Mouse (Mus musculus): ENCODE measurements at regions not wholly inside any gene's neighbourhood (a gene's known extent, or its start where the extent isn't known, plus 50 kb on each side); places are given as distances from the start of the nearest gene placed in this dataset.

- H3K4me1 ChIP-seq: no peaks in the 10 kb centered on the region
- 86% methylated on average over 3 of the region's 3 CpGs for WGBS
- H3K9me3 ChIP-seq: no peaks in the 10 kb centered on the region
These were observed 137.4 kb upstream of the Nampt start for GRCm38 (mm10) chr12:32681910-32682309.

GRCm38 (mm10) chr12:32683375-32683774, 136.0 kb upstream of the Nampt start:
- no peak for DNase-seq (ENCODE audit: low spot score)
- H3K36me3 ChIP-seq (replicated peaks): no peaks in the 10 kb centered on the region
- 83% methylated on average over 2 of the region's 2 CpGs for WGBS
- no peaks in the 10 kb centered on the region for H3K9me3 ChIP-seq
- H3K27me3 ChIP-seq (replicated peaks; ENCODE audit: low read depth, poor library complexity, severe bottlenecking): no peaks in the 10 kb centered on the region
- no peak overlapping the region for H3K27ac ChIP-seq (replicated peaks)
- H3K4me3 ChIP-seq: no peak overlapping the region
- no peaks in the 10 kb centered on the region for H3K4me1 ChIP-seq

More at GRCm38 (mm10) chr12:32681910-32682309, 137.4 kb upstream of the Nampt start:
- H3K27ac ChIP-seq (replicated peaks): no peak overlapping the region
- no peaks in the 10 kb centered on the region for H3K36me3 ChIP-seq (replicated peaks)
- H3K4me3 ChIP-seq: no peak overlapping the region
- no peaks in the 10 kb centered on the region for H3K27me3 ChIP-seq (replicated peaks; ENCODE audit: low read depth, poor library complexity, severe bottlenecking)
- DNase-seq (ENCODE audit: low spot score): no peak

GRCm38 (mm10) chr12:32685788-32686385, 133.5 kb upstream of the Nampt start:
- DNase-seq (ENCODE audit: low spot score): no peak
- H3K9me3 ChIP-seq: no peaks in the 10 kb centered on the region
- H3K4me3 ChIP-seq: no peak overlapping the region
- no peaks in the 10 kb centered on the region for H3K4me1 ChIP-seq
- no peaks in the 10 kb centered on the region for H3K36me3 ChIP-seq (replicated peaks)
- WGBS: 80% methylated on average over 7 of the region's 7 CpGs
- H3K27me3 ChIP-seq (replicated peaks; ENCODE audit: low read depth, poor library complexity, severe bottlenecking): no peaks in the 10 kb centered on the region
- H3K27ac ChIP-seq (replicated peaks): no peak overlapping the region

GRCm38 (mm10) chr12:32689361-32689760, 130.0 kb upstream of the Nampt start:
- DNase-seq (ENCODE audit: low spot score): no peak
- Histone ChIP-seq H3K36me3 (replicated peaks) (no peaks in the 10 kb centered on the region), H3K27me3 (replicated peaks; ENCODE audit: low read depth, poor library complexity, severe bottlenecking) (no peaks in the 10 kb centered on the region), H3K27ac (replicated peaks) (no peak overlapping the region), H3K9me3 (no peaks in the 10 kb centered on the region), H3K4me1 (no peaks in the 10 kb centered on the region), H3K4me3 (no peak overlapping the region)
- WGBS: 91% methylated on average over 4 of the region's 4 CpGs

- no peaks in the 10 kb centered on the region for H3K4me1 ChIP-seq
- H3K27ac ChIP-seq (replicated peaks): no peak overlapping the region
- no peaks in the 10 kb centered on the region for H3K9me3 ChIP-seq
- H3K4me3 ChIP-seq: no peak overlapping the region
- H3K27me3 ChIP-seq (replicated peaks; ENCODE audit: low read depth, poor library complexity, severe bottlenecking): no peaks in the 10 kb centered on the region
- WGBS: 80% methylated on average over 2 of the region's 2 CpGs
- H3K36me3 ChIP-seq (replicated peaks): no peaks in the 10 kb centered on the region
- DNase-seq (ENCODE audit: low spot score): no peak
These were observed 129.2 kb upstream of the Nampt start for GRCm38 (mm10) chr12:32690096-32690495.

- no peak for DNase-seq (ENCODE audit: low spot score)
- no peaks in the 10 kb centered on the region for H3K4me1 ChIP-seq
- H3K36me3 ChIP-seq (replicated peaks): no peaks in the 10 kb centered on the region
- H3K27me3 ChIP-seq (replicated peaks; ENCODE audit: low read depth, poor library complexity, severe bottlenecking): no peaks in the 10 kb centered on the region
- WGBS: 59% methylated on average over 8 of the region's 8 CpGs
- H3K4me3 ChIP-seq: no peak overlapping the region
- H3K27ac ChIP-seq (replicated peaks): no peak overlapping the region
- H3K9me3 ChIP-seq: no peaks in the 10 kb centered on the region
These were observed 127.1 kb upstream of the Nampt start for GRCm38 (mm10) chr12:32692081-32692819.

- Histone ChIP-seq H3K36me3 (replicated peaks) (no peaks in the 10 kb centered on the region), H3K27ac (replicated peaks) (no peak overlapping the region), H3K27me3 (replicated peaks; ENCODE audit: low read depth, poor library complexity, severe bottlenecking) (no peaks in the 10 kb centered on the region), H3K4me1 (no peaks in the 10 kb centered on the region), H3K9me3 (no peaks in the 10 kb centered on the region), H3K4me3 (no peak overlapping the region)
- 81% methylated on average over 7 of the region's 7 CpGs for WGBS
- no peak for DNase-seq (ENCODE audit: low spot score)
These were observed 126.4 kb upstream of the Nampt start for GRCm38 (mm10) chr12:32692962-32693361.

GRCm38 (mm10) chr12:32693678-32694077, 125.7 kb upstream of the Nampt start:
- no peak overlapping the region for H3K27ac ChIP-seq (replicated peaks)
- no peak for DNase-seq (ENCODE audit: low spot score)
- no peaks in the 10 kb centered on the region for H3K27me3 ChIP-seq (replicated peaks; ENCODE audit: low read depth, poor library complexity, severe bottlenecking)
- H3K9me3 ChIP-seq: no peaks in the 10 kb centered on the region
- no peak overlapping the region for H3K4me3 ChIP-seq
- 71% methylated on average over 1 of the region's 1 CpGs for WGBS
- H3K4me1 ChIP-seq: no peaks in the 10 kb centered on the region
- H3K36me3 ChIP-seq (replicated peaks): no peaks in the 10 kb centered on the region

- Histone ChIP-seq H3K4me3 (no peak overlapping the region), H3K4me1 (no peaks in the 10 kb centered on the region), H3K9me3 (no peaks in the 10 kb centered on the region), H3K36me3 (replicated peaks) (no peaks in the 10 kb centered on the region), H3K27me3 (replicated peaks; ENCODE audit: low read depth, poor library complexity, severe bottlenecking) (no peaks in the 10 kb centered on the region), H3K27ac (replicated peaks) (no peak overlapping the region)
- no peak for DNase-seq (ENCODE audit: low spot score)
- WGBS: 77% methylated on average over 2 of the region's 2 CpGs
These were observed 122.5 kb upstream of the Nampt start for GRCm38 (mm10) chr12:32696832-32697231.

- H3K36me3 ChIP-seq (replicated peaks): no peaks in the 10 kb centered on the region
- DNase-seq (ENCODE audit: low spot score): no peak
- no peaks in the 10 kb centered on the region for H3K4me1 ChIP-seq
- H3K9me3 ChIP-seq: no peaks in the 10 kb centered on the region
- H3K27me3 ChIP-seq (replicated peaks; ENCODE audit: low read depth, poor library complexity, severe bottlenecking): no peaks in the 10 kb centered on the region
- H3K4me3 ChIP-seq: no peak overlapping the region
- 87% methylated on average over 10 of the region's 10 CpGs for WGBS
- no peak overlapping the region for H3K27ac ChIP-seq (replicated peaks)
These were observed 110.2 kb upstream of the Nampt start for GRCm38 (mm10) chr12:32709188-32709587.

GRCm38 (mm10) chr12:32717129-32717921, 102.0 kb upstream of the Nampt start:
- Histone ChIP-seq H3K36me3 (replicated peaks) (no peaks in the 10 kb centered on the region), H3K9me3 (no peaks in the 10 kb centered on the region), H3K4me1 (no peaks in the 10 kb centered on the region), H3K4me3 (no peak overlapping the region), H3K27me3 (replicated peaks; ENCODE audit: low read depth, poor library complexity, severe bottlenecking) (no peaks in the 10 kb centered on the region), H3K27ac (replicated peaks) (no peak overlapping the region)
- 89% methylated on average over 5 of the region's 5 CpGs for WGBS
- DNase-seq (ENCODE audit: low spot score): no peak

- Histone ChIP-seq H3K27ac (replicated peaks) (no peak overlapping the region), H3K9me3 (no peaks in the 10 kb centered on the region), H3K4me3 (no peak overlapping the region), H3K36me3 (replicated peaks) (no peaks in the 10 kb centered on the region), H3K4me1 (no peaks in the 10 kb centered on the region), H3K27me3 (replicated peaks; ENCODE audit: low read depth, poor library complexity, severe bottlenecking) (no peaks in the 10 kb centered on the region)
- no peak for DNase-seq (ENCODE audit: low spot score)
- 93% methylated on average over 4 of the region's 4 CpGs for WGBS
These were observed 100.1 kb upstream of the Nampt start for GRCm38 (mm10) chr12:32719203-32719602.
